Mouse (Mus musculus): Measurements from ENCODE around the gene Klhl11.

- TF ChIP-seq CTCF (IDR thresholded peaks at IDR 0.05; ENCODE audit: borderline replicate concordance, insufficient read depth, low read length): no peak
- TF ChIP-seq POLR2A (IDR thresholded peaks at IDR 0.05; ENCODE audit: low read depth, low read length): peak; percentile 89
These were observed 57.4 kb downstream of the Klhl11 start, which contains the start of gene Fkbp10 for GRCm38 (mm10) chr11:100414914-100415822.

All from embryonic fibroblast, embryonic 13.5 days (primary cell).